Mouse (Mus musculus) duodenum, adult 2 months (tissue): ENCODE data around the gene Ctsg. TPM values are rescaled to one million over a fixed set of nuclear protein-coding genes. Genes with fewer than 3 reads are reported as not detected.

Experiments
- polyA plus RNA-seq: library from polyadenylated mRNA; depleted of rRNA; stranded (reverse); fragments of >200 nt; gene quantifications from 2 replicates; pipeline ENCODE4 v1.2.3, GENCODE M21; 2012; ENCODE audit warnings: low replicate concordance; rRNA removed

The Ctsg gene
- polyA plus RNA-seq, result not detected in 2 replicates

GRCm38 (mm10) chr14:56102386-56102785 lies at the start of gene Ctsg:
Gene Ctsg, minus strand, starts transcription at chr14:56102574.

DNA sequence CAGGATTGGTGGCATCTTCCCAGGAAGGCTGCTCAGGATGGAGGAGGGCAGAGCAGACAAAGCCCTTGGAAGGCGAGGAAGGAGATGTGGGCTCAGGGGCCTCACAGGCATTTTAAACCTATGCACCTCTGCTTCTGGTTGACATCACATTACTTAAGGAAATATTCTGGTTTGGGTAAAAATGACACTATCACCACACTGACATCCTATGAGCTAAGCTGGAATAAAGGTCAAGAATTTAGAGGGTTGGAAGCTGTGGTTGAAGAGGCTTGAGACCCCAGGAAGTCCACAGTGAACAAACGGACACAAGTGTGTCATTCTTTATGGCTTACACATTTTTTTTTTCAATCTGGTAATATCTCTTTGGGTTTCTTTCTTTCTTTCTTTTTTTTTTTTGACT lies 30.1 kb upstream of the Ctsg start, which contains the start of gene Gzmd:
Gzmd (minus strand) TSS at position 101 of the 400 bp plus-strand sequence.

DNA sequence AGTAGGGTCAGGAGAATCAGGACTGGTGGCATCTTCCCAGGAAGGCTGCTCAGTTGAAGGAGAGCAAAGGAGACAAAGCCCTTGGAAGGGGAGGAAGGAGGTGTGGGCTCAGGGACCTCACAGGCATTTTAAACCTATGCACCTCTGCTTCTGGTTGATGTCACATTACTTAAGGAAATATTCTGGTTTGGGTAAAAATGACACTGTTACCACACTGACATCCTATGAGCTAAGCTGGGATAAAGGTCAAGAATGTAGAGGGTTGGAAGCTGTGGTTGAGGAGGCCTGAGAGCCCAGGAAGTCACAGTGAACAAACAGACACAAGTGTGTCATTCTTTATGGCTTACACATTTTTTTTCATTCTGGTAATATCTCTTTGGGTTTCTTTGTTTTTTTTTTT lies 18.2 kb upstream of the Ctsg start, which contains the start of gene Gzme:
Gzme (minus strand) TSS at position 101 of the 400 bp plus-strand sequence.

DNA sequence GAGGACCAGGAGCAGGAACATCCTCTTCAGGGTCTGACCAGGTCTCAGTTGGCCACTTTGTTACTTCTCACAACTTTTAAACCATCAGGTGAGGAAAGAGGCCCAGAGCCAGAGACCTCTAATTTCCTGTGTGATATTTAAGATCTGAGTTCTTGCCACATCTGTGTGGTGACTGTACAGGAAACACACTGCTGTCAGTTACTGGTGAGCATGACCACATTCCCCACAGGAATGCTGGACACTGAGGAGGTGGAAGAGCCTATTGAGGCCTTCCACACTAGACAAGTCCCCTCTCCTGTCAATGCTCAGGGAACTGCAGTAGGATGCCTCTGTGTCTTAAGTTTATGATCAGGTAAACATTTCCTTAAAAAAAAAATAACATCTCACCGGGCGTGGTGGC lies 17.2 kb downstream of the Ctsg start, which contains the start of gene Mcpt8:
Mcpt8 (minus strand) TSS at position 107 of the 400 bp plus-strand sequence.

DNA sequence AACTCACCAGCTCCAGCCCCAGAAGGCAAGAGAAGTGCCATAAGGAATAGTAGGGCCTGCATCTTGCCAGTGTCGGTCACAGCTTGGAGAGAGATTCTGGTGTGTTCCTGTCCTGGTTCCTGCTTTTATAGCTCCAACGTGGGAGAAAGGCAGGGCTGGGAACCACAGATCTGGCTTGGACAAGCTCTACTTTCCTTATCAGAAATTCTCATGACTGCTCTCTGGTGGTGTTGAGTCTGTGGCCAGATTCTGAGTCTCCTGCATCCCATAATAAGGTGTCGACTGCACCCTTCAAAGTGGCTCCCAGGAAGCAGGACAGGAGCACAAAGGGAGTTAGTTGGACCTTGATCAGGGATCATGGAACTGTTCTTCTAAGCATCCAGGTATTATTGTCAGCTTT lies 40.2 kb downstream of the Ctsg start, which contains the start of gene Mcpt4:
Mcpt4 (minus strand) TSS at position 101 of the 400 bp plus-strand sequence.

Other genes with a start within 250 kb of the Ctsg start
- 1.6 TPM in 2 replicates for gene Nynrin, start 248.6 kb downstream of the Ctsg start, polyA plus RNA-seq
- gene Cbln3, start 218.2 kb downstream of the Ctsg start, polyA plus RNA-seq, result 0.15 and 0.32 TPM in 2 replicates
- 15.1 and 17.9 TPM in 2 replicates for gene Khnyn, start 217.6 kb downstream of the Ctsg start, polyA plus RNA-seq
- 31.1 and 34.9 TPM in 2 replicates for gene Sdr39u1, start 202.3 kb downstream of the Ctsg start, polyA plus RNA-seq
- gene Cma1, start 157.9 kb downstream of the Ctsg start, polyA plus RNA-seq, result not detected in 2 replicates
- gene Cma2, start 151.6 kb downstream of the Ctsg start, polyA plus RNA-seq, result 0.12 TPM in 1 of 2 replicates, not detected in the other
- 5.8 and 12.7 TPM in 2 replicates for gene Mcpt1, start 84.6 kb downstream of the Ctsg start, polyA plus RNA-seq
- 0.05 TPM in 1 of 2 replicates, not detected in the other for gene Mcpt9, start 72.1 kb downstream of the Ctsg start, polyA plus RNA-seq
- 0.43 and 1.5 TPM in 2 replicates for gene Mcpt2, start 60.5 kb downstream of the Ctsg start, polyA plus RNA-seq
- 0.15 and 0.81 TPM in 2 replicates for gene Mcpt4, start 40.3 kb downstream of the Ctsg start, polyA plus RNA-seq
- gene Mcpt8, start 17.3 kb downstream of the Ctsg start, polyA plus RNA-seq, result not detected in 2 replicates
- not detected in 2 replicates for gene Gzme, start 18.1 kb upstream of the Ctsg start, polyA plus RNA-seq
- not detected in 2 replicates for gene Gzmd, start 30.0 kb upstream of the Ctsg start, polyA plus RNA-seq
- gene Gzmg, start 57.0 kb upstream of the Ctsg start, polyA plus RNA-seq, result not detected in 2 replicates
- gene Gzmn, start 72.0 kb upstream of the Ctsg start, polyA plus RNA-seq, result not detected in 2 replicates
- not detected in 2 replicates for gene Gzmf, start 108.8 kb upstream of the Ctsg start, polyA plus RNA-seq
- gene Gzmc, start 132.1 kb upstream of the Ctsg start, polyA plus RNA-seq, result not detected in 2 replicates
- gene Gzmb, start 159.7 kb upstream of the Ctsg start, polyA plus RNA-seq, result 3.8 and 9.8 TPM in 2 replicates